11 mouse cellular contexts compared by ENCODE assay signal in the genomic region with DNA sequence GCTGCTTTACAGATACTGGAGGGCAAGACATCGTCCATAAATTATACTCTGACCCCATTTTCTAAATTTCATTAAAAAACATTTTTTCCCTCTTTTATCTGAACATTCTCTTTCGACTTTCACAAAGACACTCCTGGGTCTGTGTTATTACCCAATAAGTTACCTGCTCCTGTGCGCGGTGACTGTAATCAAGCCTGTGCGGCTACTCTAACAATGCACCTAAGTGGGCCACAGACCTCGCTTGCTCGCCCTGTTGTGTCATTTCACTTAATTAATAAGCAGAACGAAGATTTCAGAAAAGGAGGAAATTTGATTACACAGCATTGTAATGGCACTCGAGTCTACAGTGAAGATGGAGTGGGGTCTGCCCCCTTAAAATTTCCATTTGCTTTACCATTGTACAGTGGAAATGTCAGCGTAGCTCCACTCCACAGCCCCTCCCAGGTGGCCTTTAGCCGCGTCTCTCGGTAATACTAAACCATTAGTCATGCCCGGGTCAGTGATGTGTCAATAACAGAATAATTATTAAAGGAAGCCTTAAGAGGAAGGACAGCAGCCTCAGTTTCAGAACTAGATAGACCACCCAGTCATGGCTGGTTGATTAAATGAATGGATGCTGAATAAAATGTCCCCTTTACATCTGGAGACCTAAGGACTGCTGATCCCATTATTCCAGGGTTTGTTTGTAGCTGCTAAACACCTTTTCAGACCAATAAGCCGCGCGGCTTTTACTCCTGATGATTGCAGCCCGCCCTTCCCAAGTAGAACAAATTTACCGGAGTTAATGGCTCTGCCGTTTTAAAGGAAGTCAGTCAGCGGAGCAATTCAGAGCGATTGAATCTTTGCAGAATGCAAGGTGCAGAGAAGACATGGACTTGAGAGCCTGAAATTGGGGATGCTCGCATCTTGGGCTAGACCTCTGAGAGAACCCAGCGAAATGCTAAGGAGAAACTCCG.
DNase-seq lines count a peak whose midpoint lies in the region; ATAC-seq and TF ChIP-seq lines count a peak whose summit lies in the region.
"Had no signal": no experiment of that assay in that cellular context is flagged by ENCODE, and none has a peak within 500 bp of the region (broad histone marks: within the 10 kb centered on the region; RNA-seq: fewer than 3 reads in every experiment).

No protein-coding gene starts in this region.

- H3K9ac ChIP-seq in kidney, embryonic 14.5 days (ENCODE audit: low read depth, low read length), result no peak overlapping the region
- H3K9ac ChIP-seq in forebrain, embryonic 11.5 days (ENCODE audit: low read length), result no peak overlapping the region
- no peak overlapping the region for H3K9ac ChIP-seq in intestine, postnatal 0 days (ENCODE audit: low read depth, low read length)
- H3K9ac ChIP-seq in neural tube, embryonic 15.5 days (replicated peaks), result 0 out of 2 replicates have a peak overlapping the region, but pooled peaks have one; percentile 14
- H3K9ac ChIP-seq: heart, embryonic 15.5 days; liver, embryonic 14.5 days had no signal

- H3K4me3 ChIP-seq in kidney, embryonic 14.5 days (ENCODE audit: low read length), result no peak overlapping the region
- H3K4me3 ChIP-seq in forebrain, embryonic 11.5 days (ENCODE audit: low read depth, low read length), result no peak overlapping the region
- H3K4me3 ChIP-seq in intestine, postnatal 0 days (ENCODE audit: low read depth, low read length), result no peak overlapping the region
- H3K4me3 ChIP-seq in neural tube, embryonic 15.5 days (replicated peaks), result no peak overlapping the region
- H3K4me3 ChIP-seq: heart, embryonic 15.5 days had no signal

- no peak for TF ChIP-seq CTCF in intestine, postnatal 0 days (IDR thresholded peaks at IDR 0.05; ENCODE audit: low read depth)

- no peak for ATAC-seq in kidney, embryonic 14.5 days (ENCODE audit: low FRiP score, low TSS enrichment)
- ATAC-seq in forebrain, embryonic 11.5 days (replicated peaks; ENCODE audit: low FRiP score), result no peak
- ATAC-seq in intestine, postnatal 0 days, result no peak
- ATAC-seq in neural tube, embryonic 15.5 days (ENCODE audit: low FRiP score), result no peak; the same call in 1 of the 2 replicates
- ATAC-seq in erythroblast, adult 5-6 weeks (replicated peaks; ENCODE audit: low FRiP score, poor library complexity, severe bottlenecking), result no peak

- no peak overlapping the region for H3K27ac ChIP-seq in kidney, embryonic 14.5 days (ENCODE audit: low read depth, low read length)
- H3K27ac ChIP-seq in forebrain, embryonic 11.5 days (ENCODE audit: low read depth, low read length), result no peak overlapping the region
- H3K27ac ChIP-seq in intestine, postnatal 0 days (ENCODE audit: low read depth, low read length), result no peak overlapping the region
- H3K27ac ChIP-seq in neural tube, embryonic 15.5 days (replicated peaks), result 0 out of 2 replicates have a peak overlapping the region, but pooled peaks have one; percentile 24
- H3K27ac ChIP-seq: heart, embryonic 15.5 days; liver, embryonic 14.5 days had no signal

- no peaks in the 10 kb centered on the region for H3K36me3 ChIP-seq in kidney, embryonic 14.5 days (ENCODE audit: control insufficient read depth, insufficient read depth, low read length)
- H3K36me3 ChIP-seq in forebrain, embryonic 11.5 days (ENCODE audit: control insufficient read depth, insufficient read depth, low read length), result no peaks in the 10 kb centered on the region
- no peaks in the 10 kb centered on the region for H3K36me3 ChIP-seq in intestine, postnatal 0 days (ENCODE audit: control insufficient read depth, insufficient read depth)
- H3K36me3 ChIP-seq in neural tube, embryonic 15.5 days, result no peaks in the 10 kb centered on the region
- H3K36me3 ChIP-seq: heart, embryonic 15.5 days had no signal

- peaks cover 5% of the 10 kb centered on the region; the same call in 1 of the 2 replicates for H3K4me1 ChIP-seq in kidney, embryonic 14.5 days (ENCODE audit: control insufficient read depth, insufficient read depth, low read length)
- H3K4me1 ChIP-seq in forebrain, embryonic 11.5 days (replicated peaks; ENCODE audit: control insufficient read depth, insufficient read depth, low read length), result peaks cover 6% of the 10 kb centered on the region; the same call in 1 of the 2 replicates
- no peaks in the 10 kb centered on the region for H3K4me1 ChIP-seq in intestine, postnatal 0 days (replicated peaks; ENCODE audit: control insufficient read depth, insufficient read depth, low read length)
- peaks cover 14% of the 10 kb centered on the region for H3K4me1 ChIP-seq in neural tube, embryonic 15.5 days
- H3K4me1 ChIP-seq: heart, embryonic 15.5 days had no signal

- H3K9me3 ChIP-seq in kidney, embryonic 14.5 days (ENCODE audit: control insufficient read depth, low read length), result no peaks in the 10 kb centered on the region
- no peaks in the 10 kb centered on the region for H3K9me3 ChIP-seq in forebrain, embryonic 11.5 days (ENCODE audit: control insufficient read depth, low read length)
- no peaks in the 10 kb centered on the region for H3K9me3 ChIP-seq in intestine, postnatal 0 days (ENCODE audit: control insufficient read depth)
- no peaks in the 10 kb centered on the region for H3K9me3 ChIP-seq in neural tube, embryonic 15.5 days (replicated peaks)
- H3K9me3 ChIP-seq: heart, embryonic 15.5 days had no signal

- H3K27me3 ChIP-seq in kidney, embryonic 14.5 days (ENCODE audit: control insufficient read depth, insufficient read depth, low read length), result no peaks in the 10 kb centered on the region
- no peaks in the 10 kb centered on the region for H3K27me3 ChIP-seq in forebrain, embryonic 11.5 days (ENCODE audit: control insufficient read depth, insufficient read depth, low read length)
- H3K27me3 ChIP-seq in intestine, postnatal 0 days (replicated peaks; ENCODE audit: control insufficient read depth, insufficient read depth, low read length), result no peaks in the 10 kb centered on the region
- no peaks in the 10 kb centered on the region for H3K27me3 ChIP-seq in neural tube, embryonic 15.5 days (replicated peaks)
- H3K27me3 ChIP-seq: heart, embryonic 15.5 days had no signal

- peak overlapping the region; percentile 21; the same call in 1 of the 2 replicates for H3K4me2 ChIP-seq in kidney, embryonic 14.5 days (replicated peaks; ENCODE audit: low read depth, low read length)
- peak overlapping the region; percentile 25; the same call in 1 of the 2 replicates for H3K4me2 ChIP-seq in forebrain, embryonic 11.5 days (ENCODE audit: low read depth, low read length, severe bottlenecking)
- H3K4me2 ChIP-seq in intestine, postnatal 0 days (replicated peaks; ENCODE audit: low read depth), result peak overlapping the region; percentile 37; the same call in 1 of the 2 replicates
- H3K4me2 ChIP-seq in neural tube, embryonic 15.5 days, result peak overlapping the region; percentile 41
- H3K4me2 ChIP-seq: heart, embryonic 15.5 days had no signal

- WGBS in kidney, embryonic 14.5 days, result 45% methylated on average over 25 of the region's 25 CpGs
- 45% methylated on average over 25 of the region's 25 CpGs for WGBS in forebrain, embryonic 11.5 days
- WGBS in intestine, postnatal 0 days, result 52% methylated on average over 25 of the region's 25 CpGs
- 27% methylated on average over 25 of the region's 25 CpGs for WGBS in neural tube, embryonic 15.5 days

- no peak for DNase-seq in kidney, postnatal 25 days
- peak; percentile 53 for DNase-seq in forebrain, embryonic 11.5 days (ENCODE audit: low spot score)
- no peak for DNase-seq in urinary bladder, postnatal 25 days (ENCODE audit: low spot score)
- DNase-seq in urinary bladder, adult 2 months (ENCODE audit: low spot score), result no peak
- DNase-seq: spleen, adult 18-20 months had no signal
